Mouse (Mus musculus) hindbrain, embryonic 16.5 days (tissue): ENCODE data around the gene Dcaf8. TPM values are rescaled to one million over a fixed set of nuclear protein-coding genes. Genes with fewer than 3 reads are reported as not detected.
"Not testable (repeated sequence)": the region's sequence is repeated elsewhere in the genome, so short reads cannot be mapped to it uniquely, and the experiment has no call there.

Experiments used
- ATAC-seq: fragments of 200-750 bp; cut with Nextera tagmentation; 2 replicates; pipeline ENCODE4 v1.8.0; 2017; ENCODE audit warnings: moderate TSS enrichment, moderate library complexity
- H3K27ac ChIP-seq: fragments of 300-500 bp; sonication (generic); 2 replicates; pipeline ENCODE4 v1.5.1; 2014; ENCODE audit warnings: low read depth, mild to moderate bottlenecking, control low read depth, low read length, moderate library complexity
- H3K27me3 ChIP-seq: fragments of 300-500 bp; sonication (generic); replicated peaks from 2 replicates; pipeline ENCODE4 v1.6.1; 2014; ENCODE audit warnings: low read length; ENCODE audit not compliant: control insufficient read depth, insufficient read depth
- H3K36me3 ChIP-seq: fragments of 300-500 bp; sonication (generic); 2 replicates; pipeline ENCODE4 v1.6.1; 2014; ENCODE audit warnings: mild to moderate bottlenecking, low read length, moderate library complexity, mixed read lengths; ENCODE audit not compliant: control insufficient read depth, insufficient read depth
- H3K4me1 ChIP-seq: fragments of 300-500 bp; sonication (generic); 2 replicates; pipeline ENCODE4 v1.6.1; 2014; ENCODE audit warnings: low read depth, low read length; ENCODE audit not compliant: control insufficient read depth, insufficient read depth
- H3K4me2 ChIP-seq: fragments of 300-500 bp; sonication (generic); 2 replicates; pipeline ENCODE4 v1.6.1; 2014; ENCODE audit warnings: mild to moderate bottlenecking, low read length, control low read depth, moderate library complexity
- H3K4me3 ChIP-seq: fragments of 300-500 bp; sonication (generic); 2 replicates; pipeline ENCODE4 v1.5.1; 2014; ENCODE audit warnings: mild to moderate bottlenecking, low read length, control low read depth, moderate library complexity
- H3K9ac ChIP-seq: fragments of 300-500 bp; sonication (generic); 2 replicates; pipeline ENCODE4 v1.6.1; 2014; ENCODE audit warnings: low read depth, mild to moderate bottlenecking, control low read depth, low read length, moderate library complexity
- H3K9me3 ChIP-seq: fragments of 300-500 bp; sonication (generic); 2 replicates; pipeline ENCODE4 v1.6.1; 2014; ENCODE audit warnings: mild to moderate bottlenecking, low read length, moderate library complexity; ENCODE audit not compliant: control insufficient read depth
- WGBS: fragments of 180-500 bp; shearing (Covaris S2); extraction: QIAGEN DNeasy Blood & Tissue Kit; methylation state at CpG from one replicate; pipeline ENCODE4 v1.1.7; 2014; 5-methylcytosine and 5-hydroxymethylcytosine counted together
- polyA plus RNA-seq: library from polyadenylated mRNA; unstranded; fragments of >200 nt; fragmentation: Nextera tagmentation; extraction: Ambion mirVana; gene quantifications from 2 replicates; pipeline ENCODE4 v1.2.1, GENCODE M21; 2015

Gene Dcaf8
- polyA plus RNA-seq, 1 experiment from 2014 or later = 86.6 TPM

GRCm38 (mm10) chr1:172242401-172242800, 94.5 kb downstream of the Dcaf8 start:
- H3K4me2 ChIP-seq = no peak overlapping the region
- H3K4me1 ChIP-seq = peaks cover 2% of the 10 kb centered on the region; the same call in 1 of the 2 replicates
- H3K9me3 ChIP-seq = no peaks in the 10 kb centered on the region
- no peak overlapping the region for H3K27ac ChIP-seq
- H3K9ac ChIP-seq = no peak overlapping the region
- H3K27me3 ChIP-seq = peaks cover 3% of the 10 kb centered on the region; the same call in 1 of the 2 replicates
- WGBS = 6% methylated on average over 2 of the region's 2 CpGs
- no peak overlapping the region for H3K4me3 ChIP-seq
- peak; percentile 88 for ATAC-seq
- no peaks in the 10 kb centered on the region for H3K36me3 ChIP-seq

GRCm38 (mm10) chr1:172243547-172244205, 95.8 kb downstream of the Dcaf8 start:
- Histone ChIP-seq H3K9ac (no peak overlapping the region), H3K4me3 (no peak overlapping the region), H3K27me3 (peaks cover 3% of the 10 kb centered on the region; the same call in 1 of the 2 replicates), H3K36me3 (no peaks in the 10 kb centered on the region), H3K27ac (no peak overlapping the region), H3K9me3 (no peaks in the 10 kb centered on the region), H3K4me1 (peaks cover 2% of the 10 kb centered on the region; the same call in 1 of the 2 replicates), H3K4me2 (no peak overlapping the region; the same call in 1 of the 2 replicates)
- ATAC-seq = no peak
- WGBS = 32% methylated on average over 16 of the region's 16 CpGs

- not testable (repeated sequence) for H3K27ac ChIP-seq, H3K27me3 ChIP-seq, H3K9ac ChIP-seq, ATAC-seq, H3K4me3 ChIP-seq, H3K36me3 ChIP-seq, H3K9me3 ChIP-seq, H3K4me1 ChIP-seq
- 58% methylated on average over 23 of the region's 23 CpGs for WGBS
- H3K4me2 ChIP-seq = peak overlapping the region; percentile 10
Observed at GRCm38 (mm10) chr1:172244645-172245044, 96.8 kb downstream of the Dcaf8 start.

Other genes with a start within 250 kb of the Dcaf8 start
- 0.35 TPM in 1 of 2 replicates, not detected in the other for gene Slamf6, start 230.6 kb upstream of the Dcaf8 start, polyA plus RNA-seq
- gene Vangl2, start 119.6 kb upstream of the Dcaf8 start, polyA plus RNA-seq = 39.9 and 50.1 TPM in 2 replicates
- 2.6 and 3.2 TPM in 2 replicates for gene Nhlh1, start 90.5 kb upstream of the Dcaf8 start, polyA plus RNA-seq
- gene Copa, start 65.6 kb upstream of the Dcaf8 start, polyA plus RNA-seq = 181 and 214 TPM in 2 replicates
- gene Ncstn, start 65.3 kb upstream of the Dcaf8 start, polyA plus RNA-seq = 110 and 121 TPM in 2 replicates
- 169 and 173 TPM in 2 replicates for gene Pex19, start 21.3 kb upstream of the Dcaf8 start, polyA plus RNA-seq
- gene Pea15a, start 58.7 kb downstream of the Dcaf8 start, polyA plus RNA-seq = 538 and 563 TPM in 2 replicates
- gene Casq1, start 71.8 kb downstream of the Dcaf8 start, polyA plus RNA-seq = 1.5 and 5.5 TPM in 2 replicates
- gene Atp1a4, start 110.3 kb downstream of the Dcaf8 start, polyA plus RNA-seq = 0.06 TPM in 1 of 2 replicates, not detected in the other
- 84.7 and 88.3 TPM in 2 replicates for gene Igsf8, start 113.6 kb downstream of the Dcaf8 start, polyA plus RNA-seq
- gene Atp1a2, start 150.0 kb downstream of the Dcaf8 start, polyA plus RNA-seq = 96.7 and 102 TPM in 2 replicates
- gene Kcnj9, start 181.2 kb downstream of the Dcaf8 start, polyA plus RNA-seq = 4.9 and 5.6 TPM in 2 replicates
- gene Kcnj10, start 193.1 kb downstream of the Dcaf8 start, polyA plus RNA-seq = 3.5 and 3.9 TPM in 2 replicates
- gene Pigm, start 228.5 kb downstream of the Dcaf8 start, polyA plus RNA-seq = 3.1 and 3.9 TPM in 2 replicates